Mouse (Mus musculus) testis, postnatal 14 days (tissue): ENCODE measurements around the gene Cc2d1b.
A peak's percentile ranks its signal among the peaks of the same experiment; 100 is the strongest.

ENCODE experiments used
- DNase-seq: peaks from one replicate; pipeline ENCODE4 v3.0.0; 2021; ENCODE audit warnings: low spot score

Gene Cc2d1b

DNA sequence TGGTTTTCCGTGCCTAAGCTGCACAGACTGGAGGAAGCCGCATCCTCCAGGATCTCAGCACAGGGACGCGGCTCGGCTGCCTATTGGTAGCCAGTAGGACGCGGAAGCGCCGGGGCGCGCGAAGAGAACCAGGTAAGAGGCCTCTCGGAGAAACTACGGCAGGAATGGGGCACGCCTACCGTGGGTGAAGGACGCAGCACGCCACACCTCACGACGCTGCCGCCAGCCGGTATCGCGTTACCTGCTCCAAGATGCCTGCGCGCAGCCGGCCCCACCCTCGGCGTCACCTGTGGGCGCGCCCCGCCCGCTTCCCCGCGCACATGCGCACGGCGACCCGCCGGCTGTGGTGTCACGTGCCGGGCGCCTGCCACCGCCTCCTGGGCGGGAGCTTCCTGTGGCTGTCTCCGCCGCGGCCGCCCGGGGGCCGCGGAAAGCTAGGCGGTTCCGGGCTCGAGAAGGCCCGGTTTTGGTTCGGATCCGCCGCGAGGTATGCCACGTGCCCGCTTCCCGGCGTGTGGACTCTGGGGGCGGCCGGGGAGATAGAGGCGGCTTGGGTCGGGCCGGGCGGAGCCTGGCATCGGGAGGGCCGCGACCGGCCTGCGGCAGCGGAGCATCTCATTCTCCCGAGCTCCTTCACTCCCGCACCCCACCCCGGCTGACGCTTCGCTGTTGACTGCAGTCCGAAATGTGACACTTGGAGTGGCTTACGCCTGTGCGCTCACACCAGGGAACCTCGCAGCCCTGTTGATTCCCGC is at the start of gene Cc2d1b:
Gene Cc2d1b (plus strand): TSS at position 354 of the 755 bp plus-strand sequence.
- DNase-seq = peak; percentile 92

DNA sequence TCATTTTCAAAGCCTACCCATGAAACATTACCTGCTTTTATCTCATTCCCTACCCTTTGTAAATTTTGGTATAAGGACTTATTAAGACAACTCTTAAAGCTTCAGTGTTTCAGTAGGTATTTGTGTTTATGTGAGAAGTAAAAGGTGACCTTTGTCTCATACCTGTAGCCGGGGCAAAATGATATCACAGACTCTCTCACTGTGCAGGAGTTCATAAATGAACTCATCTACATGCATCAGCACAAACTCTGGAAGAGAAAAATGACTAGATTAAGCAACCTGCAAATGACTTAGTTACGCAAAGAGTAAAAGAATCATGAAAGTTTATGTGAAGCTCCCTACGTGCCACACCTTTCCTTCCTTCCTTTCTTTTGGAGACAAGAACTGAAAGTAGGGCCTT is 47.1 kb upstream of the Cc2d1b start:
- no peak for DNase-seq

DNA sequence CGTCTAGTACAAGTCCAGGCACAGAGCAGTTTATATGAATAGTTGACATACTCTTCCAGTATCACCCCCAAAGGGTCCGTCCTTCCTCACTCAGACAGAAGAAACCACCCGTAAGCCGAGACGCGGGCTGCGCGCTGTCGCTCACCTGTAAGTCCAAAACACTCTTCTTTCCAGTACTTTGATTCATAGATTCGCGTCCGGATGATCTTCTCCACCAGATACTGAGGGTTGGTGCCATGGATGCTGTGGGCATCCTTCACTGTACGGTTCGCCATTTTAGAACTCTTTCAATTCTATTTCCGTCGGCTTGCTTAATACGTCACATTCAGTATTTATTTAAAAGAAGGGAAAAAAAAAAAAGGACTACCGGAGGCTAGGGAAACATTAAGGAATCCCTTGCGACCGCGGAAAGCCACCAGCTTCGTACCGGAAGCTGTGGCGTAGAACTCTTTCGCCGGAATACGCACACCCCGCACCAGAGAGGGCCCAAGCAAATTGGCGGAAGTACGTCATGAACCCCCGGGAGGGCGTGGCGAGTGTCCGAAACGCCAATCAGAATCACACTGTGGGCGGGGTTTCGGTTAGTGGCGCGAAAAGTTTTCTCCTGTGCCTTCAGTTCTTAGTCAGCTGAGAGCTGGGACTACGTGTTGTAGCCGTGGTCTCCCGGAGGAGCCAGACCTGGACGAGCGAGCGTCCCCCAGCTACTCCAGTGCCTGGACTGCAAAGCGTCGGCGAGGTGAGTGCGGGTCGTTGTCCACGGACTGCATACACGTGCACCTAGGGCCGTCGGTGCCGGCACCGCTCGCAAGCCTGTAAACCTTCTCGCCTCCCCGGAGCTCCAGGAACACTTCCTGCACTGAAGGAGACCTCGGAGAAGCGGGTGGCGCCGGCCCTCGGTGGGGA is 40.6 kb upstream of the Cc2d1b start, which contains the start of the genes Prpf38a and Orc1:
Gene Prpf38a (minus strand): TSS at position 497 of the 903 bp plus-strand sequence.
Gene Orc1 (plus strand): TSS at position 584 of the 903 bp plus-strand sequence.
- peak; percentile 97 for DNase-seq

DNA sequence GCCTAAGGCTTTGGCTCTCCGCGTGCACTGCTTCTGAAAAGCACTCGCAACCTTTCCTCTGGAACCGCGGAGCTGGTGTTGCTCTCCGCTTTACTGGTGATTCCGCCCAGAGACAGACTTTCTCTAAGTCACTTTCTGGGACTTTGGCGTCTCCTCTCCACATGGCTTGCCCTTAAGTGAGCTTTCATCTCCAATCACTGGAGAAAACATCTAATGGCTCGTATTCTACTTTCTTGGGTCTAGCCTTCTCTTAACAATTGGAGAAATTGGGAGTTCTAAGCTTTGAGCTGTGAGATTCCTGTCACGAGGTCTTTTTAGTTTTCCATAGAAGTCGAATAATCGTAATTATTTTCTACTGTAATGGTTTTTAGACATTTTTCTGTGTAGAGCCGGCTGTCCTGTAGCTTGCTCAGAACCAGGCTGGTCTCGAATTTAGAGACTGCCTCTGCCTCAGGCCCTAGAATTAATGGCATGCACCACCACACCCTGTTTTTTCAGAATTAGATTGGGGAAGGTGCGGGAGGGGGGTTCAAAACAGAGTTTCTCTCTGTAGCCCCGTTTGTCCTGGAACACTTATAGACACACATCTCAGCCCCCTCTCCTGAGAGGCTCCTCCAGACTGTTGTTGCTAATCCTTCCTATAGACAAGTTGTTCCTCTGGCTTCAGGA is 39.9 kb upstream of the Cc2d1b start:
- DNase-seq = no peak

DNA sequence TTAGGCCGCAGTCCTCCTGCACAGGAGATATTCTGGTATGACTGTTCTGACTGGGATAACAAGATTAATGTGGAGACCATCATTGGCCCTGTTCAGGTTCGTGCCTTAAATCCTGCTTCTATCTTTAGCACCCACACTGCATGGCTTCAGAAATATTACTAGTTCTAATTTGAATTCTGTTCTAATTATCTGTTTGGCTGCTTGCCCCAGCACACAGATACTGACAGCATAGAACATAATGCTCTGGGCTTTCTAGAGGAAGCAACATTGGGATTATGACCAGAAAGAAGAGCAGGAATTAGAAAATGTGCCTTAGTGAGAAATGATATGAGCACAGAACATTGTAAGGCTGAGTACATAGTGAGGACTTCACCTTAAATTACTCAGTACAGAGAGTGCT is 26.4 kb upstream of the Cc2d1b start:
- no peak for DNase-seq

DNA sequence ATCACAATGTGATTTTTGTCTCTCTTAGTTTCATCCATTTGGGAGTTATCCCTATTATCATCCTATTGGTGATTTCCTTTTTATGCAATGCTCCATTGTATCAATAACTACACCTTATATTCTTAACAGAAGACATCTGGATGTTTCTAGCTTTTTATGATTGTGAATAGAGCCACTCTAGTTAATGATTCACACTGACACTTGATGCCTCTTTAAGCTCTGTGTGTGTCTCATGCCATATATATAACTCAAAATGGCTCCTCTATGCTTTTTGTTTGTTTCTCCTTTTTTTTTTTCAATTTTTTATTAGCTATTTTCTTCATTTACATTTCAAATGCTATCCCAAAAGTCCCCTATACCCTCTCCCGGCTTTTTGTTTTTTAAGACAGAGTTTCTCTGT is 24.0 kb upstream of the Cc2d1b start:
- DNase-seq = no peak

DNA sequence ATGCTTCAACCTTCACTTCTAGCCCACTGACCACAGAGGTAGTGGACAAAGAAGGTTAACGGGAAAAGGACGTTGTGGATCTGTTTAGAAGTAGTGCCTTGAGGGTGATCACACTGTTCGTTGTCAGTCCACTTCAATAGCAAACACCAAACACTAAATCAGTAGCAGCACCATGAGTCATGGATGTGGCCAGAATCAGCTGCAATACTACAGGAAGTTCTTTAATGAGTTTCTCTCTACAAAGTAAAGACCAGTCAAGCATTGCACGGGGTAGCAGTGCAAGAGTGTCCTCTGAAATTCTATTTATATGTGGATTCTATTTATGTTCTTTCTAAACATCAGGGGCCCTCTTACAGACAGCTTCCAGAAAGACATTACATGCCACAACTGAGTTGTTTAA is 21.4 kb upstream of the Cc2d1b start:
- DNase-seq = no peak

DNA sequence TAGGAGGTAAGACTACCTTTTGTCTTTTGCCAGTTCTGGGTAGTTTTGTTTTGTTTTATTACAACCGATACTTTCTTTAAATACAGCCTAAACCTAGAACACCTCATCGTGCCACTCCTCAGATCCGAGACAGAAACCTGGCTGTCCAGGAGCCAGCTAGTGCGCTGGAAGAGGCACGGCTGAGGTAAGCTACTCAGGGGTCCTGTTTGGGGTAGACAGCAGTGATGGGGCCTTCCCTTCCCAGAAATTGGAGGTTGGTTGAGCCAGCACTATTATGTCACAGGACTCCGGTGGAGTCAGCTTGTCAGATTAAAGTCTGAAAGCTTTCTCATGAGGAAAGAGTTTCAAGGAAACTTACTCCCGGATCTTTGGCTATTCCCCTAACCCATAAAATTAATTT is 17.9 kb upstream of the Cc2d1b start:
- DNase-seq = no peak

DNA sequence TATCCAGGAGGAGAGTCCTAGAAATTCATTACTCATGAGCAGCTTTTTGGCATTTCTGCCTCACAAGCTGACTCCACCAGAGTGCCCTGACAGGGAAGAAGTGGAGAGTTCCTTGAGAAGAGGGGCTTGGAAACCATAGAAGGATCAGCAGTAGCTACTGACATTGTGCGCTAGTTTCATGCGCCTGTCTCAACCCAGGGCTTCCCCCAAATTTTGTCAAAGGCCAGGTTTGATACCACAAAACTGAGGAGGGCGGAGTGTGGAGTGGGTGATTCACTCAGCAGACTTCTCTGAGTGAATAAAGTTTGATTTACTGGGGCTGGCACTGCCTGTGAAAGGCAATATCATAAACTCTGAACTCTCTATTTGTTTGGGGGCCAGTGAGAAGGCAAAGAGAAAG is 11.1 kb upstream of the Cc2d1b start:
- no peak for DNase-seq

DNA sequence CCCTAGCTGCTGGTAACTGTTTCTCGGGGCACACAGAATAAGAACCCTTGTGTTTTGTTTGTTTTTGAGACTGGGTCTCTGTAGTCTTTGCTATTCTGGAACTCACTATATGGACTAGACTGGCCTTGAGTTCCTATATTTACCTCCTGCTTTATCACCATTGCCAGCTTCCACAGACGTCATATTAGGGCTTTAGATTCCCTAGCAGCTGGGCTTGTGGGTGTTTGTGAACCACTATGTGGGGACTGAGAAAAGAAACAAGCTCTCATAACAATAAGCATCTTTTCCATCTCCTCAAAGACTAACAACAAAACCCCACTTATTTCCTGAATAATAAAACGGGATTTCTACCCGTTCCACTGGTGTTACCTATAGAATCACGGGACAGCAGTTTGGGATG is 8.8 kb upstream of the Cc2d1b start:
- no peak for DNase-seq

DNA sequence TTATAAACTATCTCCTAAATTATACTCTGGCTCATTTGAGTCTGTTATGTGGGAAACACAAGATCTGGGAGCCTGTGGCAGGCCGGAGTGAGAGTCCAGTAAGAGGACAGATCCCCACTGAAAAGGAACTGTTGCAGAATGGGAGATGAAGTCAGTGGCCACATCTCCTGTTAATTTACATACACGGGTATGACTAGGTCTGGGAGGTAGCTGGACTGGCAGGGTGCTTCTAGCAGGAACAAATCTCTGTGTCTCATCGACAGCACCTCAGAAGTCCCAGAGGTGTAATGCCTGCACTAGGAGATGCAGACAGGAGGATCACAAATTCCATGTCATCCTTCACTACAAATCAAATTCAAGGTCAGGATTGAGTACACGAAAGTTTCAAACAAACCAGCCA is 1.2 kb upstream of the Cc2d1b start:
- no peak for DNase-seq

DNA sequence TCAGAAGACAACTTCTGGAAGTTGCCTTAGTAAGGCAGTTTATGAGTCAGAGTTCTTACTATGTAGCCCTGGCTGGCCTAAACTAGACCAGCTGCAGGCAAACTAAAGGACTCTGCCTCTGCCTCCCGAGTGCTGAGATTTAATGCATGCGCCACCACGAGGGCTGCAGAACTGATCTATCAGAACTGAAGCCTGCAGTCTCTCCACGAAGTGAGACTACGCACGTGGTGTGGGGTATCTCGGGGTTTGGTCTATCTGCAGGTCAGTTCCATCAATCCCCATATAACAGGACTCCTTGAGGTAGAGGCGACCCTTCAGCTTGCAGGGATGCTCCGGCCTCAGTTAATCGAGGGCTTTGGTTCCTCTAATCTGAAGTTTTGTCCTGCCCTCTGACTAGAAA is 575 bp upstream of the Cc2d1b start:
- no peak for DNase-seq

DNA sequence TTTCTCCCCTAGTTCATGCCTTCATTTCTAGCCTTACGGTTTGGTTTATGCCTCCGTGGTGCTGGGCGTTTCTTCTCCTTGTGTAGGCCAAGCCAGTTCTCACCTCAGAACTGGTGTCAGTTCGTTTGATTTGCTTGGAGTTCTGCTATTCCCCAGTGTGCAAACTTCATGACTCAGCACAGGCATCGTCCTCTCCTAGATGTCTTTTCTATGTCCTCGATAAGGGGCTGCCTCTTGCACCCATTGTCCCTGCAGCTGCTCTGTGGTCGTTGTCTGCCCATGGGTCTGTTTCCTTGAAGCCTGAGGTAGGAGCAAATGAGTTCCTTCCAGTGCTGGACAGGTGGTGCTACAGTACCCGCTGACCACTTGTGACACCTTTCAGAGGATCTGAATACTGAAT is 796 bp downstream of the Cc2d1b start:
- DNase-seq = no peak

DNA sequence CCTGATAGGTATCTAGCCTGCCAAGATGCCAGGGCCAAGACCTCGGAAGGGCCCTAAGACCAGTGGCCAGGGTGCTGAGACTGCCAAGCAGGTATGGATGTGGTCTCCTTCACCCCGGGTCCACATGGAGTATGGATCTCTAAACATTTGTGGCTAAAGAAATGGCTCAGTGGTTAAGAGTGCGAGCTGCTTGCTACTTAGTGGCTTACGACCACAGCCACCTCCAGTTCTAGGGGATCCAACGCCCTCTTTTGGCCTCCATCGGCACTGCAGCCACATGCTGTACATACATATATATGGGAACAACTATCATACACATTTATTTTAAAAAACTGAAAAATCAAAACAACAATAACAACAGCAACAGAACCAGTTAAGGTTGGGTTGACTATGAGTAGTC is 1.8 kb downstream of the Cc2d1b start:
- no peak for DNase-seq

DNA sequence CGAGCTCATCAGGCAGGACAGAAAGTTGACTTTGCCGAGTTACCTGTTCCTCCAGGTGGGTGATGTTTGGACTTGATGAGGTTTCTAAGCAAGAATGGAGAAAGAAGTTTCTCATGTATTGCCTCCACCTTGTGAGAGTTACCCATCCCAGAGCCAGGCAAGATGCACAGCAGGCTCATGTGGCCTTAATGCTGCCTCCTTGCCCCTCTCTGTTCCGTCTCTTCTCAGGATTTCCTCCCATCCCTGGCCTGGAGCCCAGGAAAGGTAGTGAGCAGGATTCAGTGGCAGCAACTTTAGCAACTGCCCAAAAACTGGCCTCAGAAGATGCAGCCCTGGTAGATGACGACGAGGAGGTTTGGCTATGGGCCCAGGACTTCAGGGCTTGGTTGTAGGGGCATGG is 7.3 kb downstream of the Cc2d1b start:
- DNase-seq = no peak

DNA sequence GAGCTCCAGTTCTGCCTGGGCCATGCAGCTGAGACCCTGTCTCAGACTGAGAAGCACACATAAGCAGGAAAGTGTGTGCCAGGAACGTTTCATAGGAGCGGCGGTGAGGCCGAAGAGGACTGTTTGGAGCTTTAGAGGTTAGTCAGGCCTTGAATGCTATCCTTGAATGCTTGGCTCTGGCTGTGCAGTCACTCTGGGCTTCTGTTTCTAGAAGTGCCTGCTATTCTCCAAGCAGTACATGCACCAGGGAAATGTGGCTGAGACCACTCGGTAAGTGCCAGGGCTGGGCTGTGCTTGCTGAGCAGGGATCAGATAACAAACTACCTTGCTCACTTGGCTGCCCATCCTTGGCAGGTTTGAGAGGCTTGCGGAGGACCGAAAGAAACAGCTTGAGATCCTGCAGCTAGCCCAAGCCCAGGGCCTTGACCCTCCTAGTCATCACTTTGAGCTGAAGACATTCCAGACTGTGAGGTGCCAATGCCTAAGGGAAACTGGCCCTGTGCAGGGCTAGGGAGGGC is 9.7 kb downstream of the Cc2d1b start:
- no peak for DNase-seq

DNA sequence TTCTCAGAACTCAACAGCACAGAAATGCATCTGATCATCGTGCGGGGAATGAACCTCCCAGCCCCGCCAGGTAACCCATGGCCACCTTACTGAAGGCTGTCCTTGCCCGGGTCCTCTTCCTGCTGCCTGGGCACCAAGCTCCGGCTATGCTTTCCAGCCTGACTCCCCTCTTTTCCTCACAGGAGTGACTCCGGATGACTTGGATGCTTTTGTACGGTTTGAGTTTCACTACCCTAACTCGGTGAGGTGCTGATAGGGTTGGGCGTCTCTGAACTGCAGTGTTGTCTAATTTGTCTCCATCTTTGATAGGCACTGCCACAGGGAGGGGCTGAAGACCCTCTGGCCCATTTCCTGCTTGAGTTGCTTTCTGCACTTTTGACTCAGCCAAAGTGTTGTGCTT is 10.4 kb downstream of the Cc2d1b start:
- DNase-seq = no peak

DNA sequence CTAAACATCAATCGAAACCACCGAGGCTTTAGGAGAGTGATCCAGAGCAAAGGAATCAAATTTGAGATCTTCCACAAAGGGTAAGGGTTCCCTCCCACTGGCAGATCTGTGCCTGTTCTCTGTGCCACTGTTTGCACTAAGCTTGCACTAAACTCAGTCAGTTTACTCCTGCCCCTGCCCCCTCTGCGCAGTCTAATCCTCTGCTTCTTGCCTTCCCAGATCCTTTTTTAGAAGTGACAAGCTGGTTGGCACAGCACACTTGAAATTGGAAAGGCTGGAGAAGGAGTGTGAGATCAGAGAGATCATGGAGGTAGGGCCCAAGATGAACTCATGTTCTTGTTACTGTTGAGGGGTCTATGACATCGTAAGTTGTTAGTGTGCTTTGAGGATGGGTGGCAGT is 11.9 kb downstream of the Cc2d1b start:
- no peak for DNase-seq

DNA sequence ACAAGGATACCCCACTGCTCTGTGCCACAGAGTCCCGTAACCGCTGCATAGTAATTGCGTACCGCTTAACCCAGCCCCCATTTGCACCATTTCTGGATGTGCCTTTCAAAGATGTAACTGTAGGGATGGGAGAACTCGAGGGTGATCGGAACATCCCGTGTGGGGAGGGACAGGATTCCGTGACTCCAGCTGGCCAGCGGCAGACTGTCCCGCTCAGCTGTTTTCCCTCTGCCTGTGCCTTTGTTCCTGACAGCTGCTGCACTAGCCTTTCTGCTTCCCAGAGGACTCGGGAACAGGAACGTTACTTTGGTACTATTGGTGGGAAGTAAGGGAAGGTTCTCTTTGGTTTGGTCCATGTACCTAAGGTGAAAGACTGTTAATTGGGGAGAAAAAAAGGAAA is 14.0 kb downstream of the Cc2d1b start:
- no peak for DNase-seq

DNA sequence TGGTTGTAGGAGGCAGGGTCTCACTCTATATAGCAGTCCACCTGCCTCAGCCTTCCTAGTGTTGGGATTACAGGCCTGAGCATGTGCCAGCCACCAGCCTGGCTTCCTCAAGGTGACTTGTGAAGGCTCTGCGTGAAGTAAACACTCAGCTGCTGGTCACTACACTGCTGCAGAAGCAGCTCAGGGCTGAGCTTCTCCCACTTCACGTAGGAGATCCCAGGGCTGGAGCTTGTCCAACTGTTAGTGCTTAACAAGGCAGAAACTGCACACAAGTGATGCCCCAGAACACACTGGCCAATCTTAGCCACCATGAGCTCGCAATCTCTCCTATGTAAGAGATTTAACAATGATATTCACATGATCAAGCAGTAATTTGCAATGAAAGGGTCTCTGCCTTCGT is 15.0 kb downstream of the Cc2d1b start:
- no peak for DNase-seq

DNA sequence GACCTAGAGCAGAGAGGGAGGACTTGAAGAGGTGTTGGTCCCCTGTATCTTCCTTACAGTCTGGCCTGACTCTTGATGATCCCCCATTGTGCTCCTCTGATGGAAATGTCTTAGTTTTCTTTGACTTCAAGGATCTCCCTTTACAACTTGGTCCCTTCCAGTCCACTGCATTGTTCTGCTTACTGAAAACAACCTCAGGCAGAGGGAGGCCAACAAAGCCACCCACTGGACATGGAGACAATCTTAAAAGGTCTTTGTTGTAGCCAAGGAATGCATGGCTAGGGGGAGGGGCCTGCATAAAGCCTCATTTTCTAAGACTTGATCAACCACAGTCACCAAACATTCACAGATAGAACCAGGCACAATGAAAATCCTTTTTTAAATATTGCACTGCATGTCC is 15.4 kb downstream of the Cc2d1b start:
- DNase-seq = no peak

DNA sequence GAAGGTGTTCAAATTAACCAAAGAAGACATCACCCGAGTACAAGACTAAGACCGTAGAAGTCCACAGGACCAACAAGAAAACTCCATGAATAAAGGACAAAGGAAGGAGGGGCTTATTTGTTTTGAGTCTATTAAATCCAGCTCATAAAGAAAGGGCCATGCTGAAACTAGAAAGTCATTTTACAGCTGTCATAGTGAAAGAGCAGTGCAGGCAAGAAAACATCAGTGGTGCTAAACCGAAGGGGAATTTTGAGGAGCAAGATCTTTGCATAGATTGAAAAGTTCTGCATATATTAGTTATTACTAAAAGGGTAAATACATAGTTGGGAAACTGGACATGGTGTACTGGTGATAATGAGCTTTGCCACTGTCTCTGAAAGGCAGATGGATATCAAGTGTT is 18.0 kb downstream of the Cc2d1b start:
- no peak for DNase-seq

DNA sequence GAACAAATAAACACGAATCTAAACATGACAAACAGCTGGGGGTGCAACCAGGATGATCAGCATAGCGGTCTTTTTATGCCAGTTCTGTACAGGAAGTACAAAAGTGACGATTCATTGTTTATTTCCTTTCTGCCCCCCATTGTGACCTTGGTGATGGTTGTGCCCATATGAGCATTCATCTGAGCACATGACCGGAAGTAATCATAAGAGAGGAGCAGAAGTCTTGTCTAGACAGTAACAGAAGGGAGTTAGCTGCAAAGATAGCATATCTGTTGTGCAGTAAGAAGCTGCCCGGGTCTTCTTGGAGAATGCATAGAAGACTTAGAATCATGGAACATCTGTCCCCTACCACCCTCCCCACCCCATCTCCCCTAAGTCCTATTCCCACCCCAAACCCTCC is 19.0 kb downstream of the Cc2d1b start:
- no peak for DNase-seq
